Mouse (Mus musculus): ENCODE measurements around the gene Gm49339. TPM values are rescaled to one million over a fixed set of nuclear protein-coding genes. Genes with fewer than 3 reads are reported as not detected.
"Not testable (repeated sequence)": the region's sequence is repeated elsewhere in the genome, so short reads cannot be mapped to it uniquely, and the experiment has no call there.

Gene Gm49339
- polyA plus RNA-seq (2015; fragmentation: Nextera tagmentation; extraction: Ambion mirVana) = 1.3 and 1.7 TPM in 2 replicates

- not testable (repeated sequence) for H3K9ac ChIP-seq; H3K4me1 ChIP-seq; H3K4me2 ChIP-seq (replicated peaks); H3K27me3 ChIP-seq; H3K9me3 ChIP-seq (replicated peaks); H3K36me3 ChIP-seq; ATAC-seq (ENCODE audit: insufficient number of reproducible peaks, low FRiP score, low TSS enrichment, low read depth); H3K27ac ChIP-seq (replicated peaks); H3K4me3 ChIP-seq (replicated peaks)
- WGBS = 97% methylated on average over 2 of the region's 3 CpGs
Measured at GRCm38 (mm10) chr10:51480397-51480796, at the start of gene Gm49339, which contains the start of gene Lilr4b. TSS of gene Gm49339 (plus strand) at chr10:51480612. TSS of gene Lilr4b (plus strand) at chr10:51480632.

GRCm38 (mm10) chr10:51432940-51433339 is 47.5 kb upstream of the Gm49339 start:
- Histone ChIP-seq H3K9ac (no peak overlapping the region), H3K4me1 (no peaks in the 10 kb centered on the region), H3K27ac (replicated peaks) (no peak overlapping the region), H3K27me3 (no peaks in the 10 kb centered on the region), H3K4me3 (replicated peaks) (no peak overlapping the region), H3K36me3 (no peaks in the 10 kb centered on the region), H3K4me2 (replicated peaks) (no peak overlapping the region), H3K9me3 (replicated peaks) (no peaks in the 10 kb centered on the region)
- ATAC-seq (ENCODE audit: insufficient number of reproducible peaks, low FRiP score, low TSS enrichment, low read depth) = no peak

- 70% methylated on average over 3 of the region's 3 CpGs for WGBS
Measured at GRCm38 (mm10) chr10:51435684-51436083, 44.7 kb upstream of the Gm49339 start.

GRCm38 (mm10) chr10:51451610-51452009 is 28.8 kb upstream of the Gm49339 start:
- no peak for ATAC-seq (ENCODE audit: insufficient number of reproducible peaks, low FRiP score, low TSS enrichment, low read depth)
- Histone ChIP-seq H3K9ac (no peak overlapping the region), H3K4me2 (replicated peaks) (no peak overlapping the region), H3K9me3 (replicated peaks) (no peaks in the 10 kb centered on the region), H3K4me1 (no peaks in the 10 kb centered on the region), H3K36me3 (no peaks in the 10 kb centered on the region), H3K27ac (replicated peaks) (no peak overlapping the region), H3K27me3 (no peaks in the 10 kb centered on the region), H3K4me3 (replicated peaks) (no peak overlapping the region)
- WGBS = 77% methylated on average over 4 of the region's 4 CpGs

More at GRCm38 (mm10) chr10:51435684-51436083, 44.7 kb upstream of the Gm49339 start:
- Histone ChIP-seq H3K36me3 (no peaks in the 10 kb centered on the region), H3K27ac (replicated peaks) (no peak overlapping the region), H3K9ac (no peak overlapping the region), H3K4me2 (replicated peaks) (no peak overlapping the region), H3K9me3 (replicated peaks) (no peaks in the 10 kb centered on the region), H3K4me1 (no peaks in the 10 kb centered on the region), H3K4me3 (replicated peaks) (no peak overlapping the region), H3K27me3 (no peaks in the 10 kb centered on the region)
- no peak for ATAC-seq (ENCODE audit: insufficient number of reproducible peaks, low FRiP score, low TSS enrichment, low read depth)

- 74% methylated on average over 1 of the region's 1 CpGs for WGBS
- H3K9ac ChIP-seq = no peak overlapping the region
- ATAC-seq (ENCODE audit: insufficient number of reproducible peaks, low FRiP score, low TSS enrichment, low read depth) = no peak
- H3K4me1 ChIP-seq = no peaks in the 10 kb centered on the region
- H3K27ac ChIP-seq (replicated peaks) = no peak overlapping the region
- H3K9me3 ChIP-seq (replicated peaks) = no peaks in the 10 kb centered on the region
- H3K4me3 ChIP-seq (replicated peaks) = no peak overlapping the region
- no peak overlapping the region for H3K4me2 ChIP-seq (replicated peaks)
- no peaks in the 10 kb centered on the region for H3K27me3 ChIP-seq
- H3K36me3 ChIP-seq = no peaks in the 10 kb centered on the region
Measured at GRCm38 (mm10) chr10:51453616-51454298, 26.7 kb upstream of the Gm49339 start.

GRCm38 (mm10) chr10:51454365-51454764 is 26.0 kb upstream of the Gm49339 start:
- Histone ChIP-seq H3K4me2 (replicated peaks) (no peak overlapping the region), H3K27ac (replicated peaks) (no peak overlapping the region), H3K9ac (no peak overlapping the region), H3K4me1 (no peaks in the 10 kb centered on the region), H3K9me3 (replicated peaks) (no peaks in the 10 kb centered on the region), H3K27me3 (no peaks in the 10 kb centered on the region), H3K36me3 (no peaks in the 10 kb centered on the region), H3K4me3 (replicated peaks) (no peak overlapping the region)
- ATAC-seq (ENCODE audit: insufficient number of reproducible peaks, low FRiP score, low TSS enrichment, low read depth) = no peak
- 55% methylated on average over 1 of the region's 1 CpGs for WGBS

GRCm38 (mm10) chr10:51455762-51456161 is 24.6 kb upstream of the Gm49339 start:
- H3K27ac ChIP-seq (replicated peaks) = no peak overlapping the region
- WGBS = 75% methylated on average over 1 of the region's 1 CpGs

GRCm38 (mm10) chr10:51456369-51456768 is 24.0 kb upstream of the Gm49339 start:
- no peaks in the 10 kb centered on the region for H3K4me1 ChIP-seq
- WGBS = 69% methylated on average over 4 of the region's 4 CpGs

More at GRCm38 (mm10) chr10:51455762-51456161, 24.6 kb upstream of the Gm49339 start:
- Histone ChIP-seq H3K9me3 (replicated peaks) (no peaks in the 10 kb centered on the region), H3K4me3 (replicated peaks) (no peak overlapping the region), H3K27me3 (no peaks in the 10 kb centered on the region), H3K36me3 (no peaks in the 10 kb centered on the region), H3K4me1 (no peaks in the 10 kb centered on the region), H3K9ac (no peak overlapping the region), H3K4me2 (replicated peaks) (no peak overlapping the region)
- ATAC-seq (ENCODE audit: insufficient number of reproducible peaks, low FRiP score, low TSS enrichment, low read depth) = no peak

GRCm38 (mm10) chr10:51463800-51464199 is 16.6 kb upstream of the Gm49339 start:
- not testable (repeated sequence) for H3K9me3 ChIP-seq (replicated peaks); H3K27ac ChIP-seq (replicated peaks); H3K9ac ChIP-seq; ATAC-seq (ENCODE audit: insufficient number of reproducible peaks, low FRiP score, low TSS enrichment, low read depth); H3K27me3 ChIP-seq; H3K4me3 ChIP-seq (replicated peaks); H3K36me3 ChIP-seq; H3K4me2 ChIP-seq (replicated peaks); H3K4me1 ChIP-seq
- WGBS = 34% methylated on average over 4 of the region's 4 CpGs

More at GRCm38 (mm10) chr10:51456369-51456768, 24.0 kb upstream of the Gm49339 start:
- Histone ChIP-seq H3K36me3 (no peaks in the 10 kb centered on the region), H3K9me3 (replicated peaks) (no peaks in the 10 kb centered on the region), H3K27me3 (no peaks in the 10 kb centered on the region), H3K4me3 (replicated peaks) (no peak overlapping the region), H3K9ac (no peak overlapping the region), H3K4me2 (replicated peaks) (no peak overlapping the region), H3K27ac (replicated peaks) (no peak overlapping the region)
- ATAC-seq (ENCODE audit: insufficient number of reproducible peaks, low FRiP score, low TSS enrichment, low read depth) = no peak

GRCm38 (mm10) chr10:51490691-51491090 is 10.3 kb downstream of the Gm49339 start, which contains the start of gene Lilrb4a:
TSS of gene Lilrb4a (plus strand) at chr10:51490956.
- not testable (repeated sequence) for H3K4me3 ChIP-seq (replicated peaks); H3K9ac ChIP-seq; H3K36me3 ChIP-seq; H3K9me3 ChIP-seq (replicated peaks); H3K4me2 ChIP-seq (replicated peaks); H3K4me1 ChIP-seq; H3K27me3 ChIP-seq; ATAC-seq (ENCODE audit: insufficient number of reproducible peaks, low FRiP score, low TSS enrichment, low read depth); H3K27ac ChIP-seq (replicated peaks)
- no CpG with 5 or more reads among the region's 2 CpGs for WGBS

GRCm38 (mm10) chr10:51520021-51520420 is 39.6 kb downstream of the Gm49339 start:
- no peak for ATAC-seq (ENCODE audit: insufficient number of reproducible peaks, low FRiP score, low TSS enrichment, low read depth)
- no peaks in the 10 kb centered on the region for H3K36me3 ChIP-seq
- H3K27ac ChIP-seq (replicated peaks) = no peak overlapping the region

GRCm38 (mm10) chr10:51521453-51521852 is 41.0 kb downstream of the Gm49339 start:
- ATAC-seq (ENCODE audit: insufficient number of reproducible peaks, low FRiP score, low TSS enrichment, low read depth) = no peak

More at GRCm38 (mm10) chr10:51520021-51520420, 39.6 kb downstream of the Gm49339 start:
- Histone ChIP-seq H3K4me2 (replicated peaks) (no peak overlapping the region), H3K4me3 (replicated peaks) (no peak overlapping the region), H3K27me3 (no peaks in the 10 kb centered on the region), H3K9me3 (replicated peaks) (no peaks in the 10 kb centered on the region), H3K4me1 (no peaks in the 10 kb centered on the region), H3K9ac (no peak overlapping the region)

More at GRCm38 (mm10) chr10:51521453-51521852, 41.0 kb downstream of the Gm49339 start:
- no peaks in the 10 kb centered on the region for H3K27me3 ChIP-seq
- H3K36me3 ChIP-seq = no peaks in the 10 kb centered on the region
- H3K9me3 ChIP-seq (replicated peaks) = no peaks in the 10 kb centered on the region
- no peak overlapping the region for H3K4me2 ChIP-seq (replicated peaks)
- no peak overlapping the region for H3K9ac ChIP-seq
- no peak overlapping the region for H3K27ac ChIP-seq (replicated peaks)
- no peak overlapping the region for H3K4me3 ChIP-seq (replicated peaks)
- H3K4me1 ChIP-seq = no peaks in the 10 kb centered on the region
